Mouse (Mus musculus) olfactory bulb, adult 2 months (tissue): ENCODE measurements around the gene Cfap157. TPM values are rescaled to one million over a fixed set of nuclear protein-coding genes. Genes with fewer than 3 reads are reported as not detected.

Experiments
- H3K27ac ChIP-seq: fragments of 200-500 bp; 2 replicates; pipeline ENCODE4 v1.5.1; 2012; ENCODE audit warnings: low read depth, low read length; ENCODE audit not compliant: insufficient read depth
- H3K4me1 ChIP-seq: fragments of 200-500 bp; 2 replicates; pipeline ENCODE4 v1.6.1; 2012; ENCODE audit warnings: low read length; ENCODE audit not compliant: control insufficient read depth, insufficient read depth
- H3K4me3 ChIP-seq: fragments of 200-500 bp; 2 replicates; pipeline ENCODE4 v1.5.1; 2012; ENCODE audit warnings: mild to moderate bottlenecking, low read depth, low read length, moderate library complexity; ENCODE audit not compliant: insufficient read depth
- CTCF ChIP-seq: fragments of 200-500 bp; IDR thresholded peaks from 2 replicates; pipeline ENCODE4 v1.5.1; 2012; ENCODE audit warnings: low read depth, mild to moderate bottlenecking, low read length, moderate library complexity; ENCODE audit not compliant: insufficient read depth
- POLR2A ChIP-seq: fragments of 200-500 bp; IDR thresholded peaks from 2 replicates; pipeline ENCODE4 v1.6.1; 2012; ENCODE audit warnings: mild to moderate bottlenecking, low read depth, low read length, moderate library complexity; ENCODE audit not compliant: insufficient read depth
- WGBS: fragments of 180-500 bp; shearing (Covaris S2); methylation state at CpG from one replicate; pipeline ENCODE4 v1.1.7; 2018; 5-methylcytosine and 5-hydroxymethylcytosine counted together
- polyA plus RNA-seq: library from polyadenylated mRNA; stranded (reverse); fragments of >200 nt; gene quantifications from 2 replicates; pipeline ENCODE4 v1.2.4, GENCODE M21; 2012; ENCODE audit warnings: low replicate concordance; ENCODE audit not compliant: missing spikeins, insufficient read depth, insufficient read length

The Cfap157 gene
- polyA plus RNA-seq, 1 experiment = not detected

- H3K4me3 ChIP-seq = no peak overlapping the region
- 71% methylated on average over 10 of the region's 10 CpGs for WGBS
- no peak overlapping the region for H3K27ac ChIP-seq
- H3K4me1 ChIP-seq = peaks cover 6% of the 10 kb centered on the region; the same call in 1 of the 2 replicates
- TF ChIP-seq CTCF (no peak), POLR2A (no peak)
Measured at GRCm38 (mm10) chr2:32752181-32752580, 32.0 kb downstream of the Cfap157 start.

DNA sequence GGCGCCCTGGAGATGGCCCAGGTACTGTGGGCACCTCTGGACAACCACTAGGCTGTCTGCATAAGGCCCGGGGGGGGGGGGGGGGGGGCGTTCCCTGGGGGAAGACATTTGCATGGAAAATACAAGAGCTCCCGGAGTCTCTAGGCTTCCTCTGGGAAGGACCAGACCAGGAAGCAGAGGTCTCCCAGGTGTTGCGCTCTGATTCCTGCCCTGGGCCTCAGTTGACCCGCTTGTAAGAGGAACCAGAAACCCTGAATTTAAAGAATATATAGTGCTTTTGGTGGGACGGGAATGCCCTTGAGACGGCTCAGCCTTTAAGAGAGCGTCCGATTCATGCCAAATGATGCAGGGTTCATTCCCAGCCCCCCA lies 32.6 kb downstream of the Cfap157 start:
- Histone ChIP-seq H3K27ac (no peak overlapping the region), H3K4me1 (peaks cover 6% of the 10 kb centered on the region; the same call in 1 of the 2 replicates), H3K4me3 (no peak overlapping the region; the same call in 1 of the 2 replicates)
- TF ChIP-seq POLR2A = no peak
- WGBS = 38% methylated on average over 10 of the region's 10 CpGs

- WGBS = 36% methylated on average over 31 of the region's 31 CpGs
- no peak overlapping the region; the same call in 1 of the 2 replicates for H3K4me3 ChIP-seq
- H3K4me1 ChIP-seq = peaks cover 6% of the 10 kb centered on the region; the same call in 1 of the 2 replicates
- no peak overlapping the region for H3K27ac ChIP-seq
- TF ChIP-seq POLR2A = no peak
- no peak for TF ChIP-seq CTCF
Measured at GRCm38 (mm10) chr2:32750887-32751664, 33.2 kb downstream of the Cfap157 start.

DNA sequence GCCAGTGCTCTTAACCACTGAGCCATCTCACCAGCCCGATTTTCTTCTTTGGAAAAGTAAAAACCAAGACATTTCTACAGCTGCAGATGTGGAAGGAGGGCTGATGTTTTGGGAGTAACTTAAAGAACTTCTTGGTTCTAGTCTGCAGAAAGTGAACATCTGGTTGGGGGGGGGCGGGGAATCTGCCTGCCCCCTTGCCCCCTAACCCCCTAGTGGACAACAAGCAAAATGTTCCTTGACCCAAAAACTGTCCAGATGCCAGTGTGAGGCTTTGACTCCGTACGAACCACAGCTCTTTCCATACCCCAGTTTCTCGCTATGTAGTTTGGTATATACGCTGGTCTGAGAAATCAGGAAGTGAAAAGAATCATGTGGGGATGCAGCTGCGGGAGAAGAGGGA lies 34.0 kb downstream of the Cfap157 start:
- no peak for TF ChIP-seq POLR2A
- no peak for TF ChIP-seq CTCF
- Histone ChIP-seq H3K27ac (no peak overlapping the region), H3K4me3 (no peak overlapping the region), H3K4me1 (peaks cover 6% of the 10 kb centered on the region; the same call in 1 of the 2 replicates)
- WGBS = 71% methylated on average over 7 of the region's 7 CpGs

DNA sequence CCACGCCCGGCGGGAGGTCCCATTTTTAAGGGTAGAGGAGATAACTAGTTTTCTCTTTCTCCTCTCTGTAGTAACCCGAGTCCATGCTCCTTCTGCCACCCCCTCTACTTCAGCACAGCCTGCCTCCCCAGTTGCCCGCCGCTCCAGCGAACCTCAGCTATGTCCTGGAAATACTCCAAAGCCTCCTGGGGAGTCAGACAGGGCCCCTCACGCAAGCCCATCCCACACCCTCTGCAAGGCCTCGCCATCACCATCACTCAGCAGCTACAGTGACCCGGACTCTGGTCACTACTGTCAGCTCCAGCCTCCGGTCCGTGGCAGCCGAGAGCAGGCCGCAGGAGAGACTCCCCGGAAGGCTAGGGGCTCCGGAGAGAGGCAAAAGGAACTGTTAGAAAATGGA lies 35.1 kb downstream of the Cfap157 start:
- Histone ChIP-seq H3K4me3 (no peak overlapping the region), H3K27ac (no peak overlapping the region), H3K4me1 (peaks cover 6% of the 10 kb centered on the region; the same call in 1 of the 2 replicates)
- TF ChIP-seq POLR2A = no peak
- TF ChIP-seq CTCF = no peak
- 87% methylated on average over 16 of the region's 16 CpGs for whole genome bisulfite sequencing

DNA sequence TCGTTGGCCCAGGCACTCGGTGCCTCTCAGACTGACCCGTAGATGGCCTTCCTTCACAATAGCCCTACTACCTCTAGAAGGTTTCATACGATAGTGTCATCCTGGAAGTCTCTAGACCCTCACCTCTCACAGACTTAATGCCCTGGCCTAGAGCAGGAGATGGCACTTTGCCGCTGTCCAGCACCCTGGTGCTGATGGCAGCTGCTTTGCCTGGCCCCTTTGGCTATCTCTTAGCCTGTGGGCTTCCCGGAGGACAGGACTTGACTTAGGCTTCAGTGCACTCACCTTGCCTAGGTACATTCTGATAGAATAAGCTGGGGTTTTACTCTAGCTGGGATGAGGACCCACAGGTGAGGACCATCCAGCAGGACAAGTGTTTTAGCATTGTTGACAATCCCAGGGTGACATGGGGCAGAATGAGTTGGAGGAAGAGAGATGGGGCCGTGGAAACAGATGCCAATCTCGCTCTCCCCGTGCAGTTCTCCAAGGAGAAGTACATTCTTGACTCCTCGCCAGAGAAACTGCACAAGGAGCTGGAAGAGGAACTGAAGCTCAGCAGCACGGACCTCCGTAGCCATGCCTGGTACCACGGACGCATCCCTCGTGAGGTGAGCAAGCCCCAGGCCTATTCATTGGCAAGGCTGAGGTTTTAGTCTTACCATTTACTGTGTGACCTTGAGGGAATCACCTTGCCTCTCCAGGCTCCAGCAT lies 39.8 kb downstream of the Cfap157 start:
- Histone ChIP-seq H3K4me1 (peaks cover 14% of the 10 kb centered on the region), H3K4me3 (no peak overlapping the region), H3K27ac (no peak overlapping the region)
- TF ChIP-seq CTCF (no peak), POLR2A (no peak)
- 78% methylated on average over 15 of the region's 15 CpGs for WGBS

DNA sequence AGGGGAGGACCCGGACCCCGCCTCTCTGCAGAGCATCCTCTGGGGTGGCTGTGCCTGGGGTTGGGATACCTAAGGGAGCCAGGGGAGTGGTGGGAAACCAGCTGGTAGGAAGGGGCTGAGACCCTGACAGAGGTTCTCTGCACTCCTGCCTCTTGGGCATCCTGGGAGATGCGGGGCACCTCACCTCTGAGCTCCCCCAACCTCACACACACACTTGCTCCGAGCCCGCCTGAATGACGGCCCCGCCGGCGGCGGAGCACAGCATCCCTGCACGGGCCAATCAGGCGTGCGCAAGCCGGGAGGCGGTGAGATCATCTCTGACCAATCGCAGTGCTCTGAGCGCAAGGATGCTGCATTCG lies 42.1 kb downstream of the Cfap157 start:
- 13% methylated on average over 18 of the region's 18 CpGs for WGBS
- peak overlapping the region; percentile 68 for H3K4me3 ChIP-seq
- peaks cover 14% of the 10 kb centered on the region for H3K4me1 ChIP-seq
- TF ChIP-seq POLR2A (peak; percentile 63; the same call in 1 of the 2 replicates), CTCF (no peak)
- H3K27ac ChIP-seq = no peak overlapping the region

DNA sequence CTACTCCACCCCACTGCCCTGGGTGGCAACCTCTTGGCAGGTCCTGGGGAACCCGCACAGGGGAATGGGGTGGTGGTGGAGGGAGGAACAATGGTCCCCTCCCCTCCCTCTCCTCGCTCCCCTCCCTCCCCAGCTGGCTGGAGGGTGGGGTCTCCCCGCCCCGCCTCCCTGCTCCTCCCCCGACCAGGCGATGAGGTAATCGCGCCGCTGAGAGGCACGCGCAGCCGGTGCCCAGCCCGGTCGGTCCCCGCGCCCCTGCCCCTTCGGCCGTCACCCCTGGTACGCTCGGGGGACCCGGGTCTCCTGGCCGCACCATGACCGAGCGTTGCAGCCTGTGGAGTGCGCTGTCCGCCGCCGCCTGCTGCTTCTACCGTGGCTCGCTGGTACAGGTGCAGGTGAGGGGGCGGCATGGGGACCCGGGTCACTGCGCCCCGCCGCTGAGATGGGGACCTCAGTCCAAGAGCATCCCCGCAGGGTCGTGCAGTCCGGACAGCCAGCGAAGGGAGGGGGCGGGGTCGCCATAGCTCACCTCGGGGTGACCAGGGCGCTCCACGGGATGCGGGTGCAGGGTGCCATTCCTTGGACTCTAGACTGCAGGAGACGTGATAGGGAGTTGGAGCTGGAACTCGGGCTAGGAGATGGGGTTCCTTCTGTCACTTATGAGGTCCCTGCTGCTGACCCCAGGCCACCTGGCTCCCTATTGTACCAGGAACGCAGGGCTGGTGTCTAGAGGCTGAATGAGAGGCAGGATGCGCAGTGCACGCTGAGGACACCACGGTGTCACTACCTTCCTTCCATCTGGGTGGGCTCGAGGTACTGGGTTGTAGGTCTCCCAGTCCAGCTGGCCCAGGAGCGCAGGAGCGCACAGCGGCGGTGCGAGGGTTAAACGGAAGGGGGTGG lies 42.7 kb downstream of the Cfap157 start:
- Histone ChIP-seq H3K27ac (0 out of 2 replicates have a peak overlapping the region, but pooled peaks have one; percentile 16), H3K4me1 (peaks cover 14% of the 10 kb centered on the region), H3K4me3 (peak overlapping the region; percentile 68)
- TF ChIP-seq POLR2A (peak; percentile 37; the same call in 1 of the 2 replicates), CTCF (no peak)
- 4% methylated on average over 51 of the region's 58 CpGs for WGBS
